14 mouse cellular contexts compared by ENCODE assay signal in genomic region chr5:6179466-6179865, GRCm38 (mm10).
DNase-seq lines count a peak whose midpoint lies in the region.
"Had no signal": no experiment of that assay in that cellular context is flagged by ENCODE, and none has a peak within 500 bp of the region (broad histone marks: within the 10 kb centered on the region; RNA-seq: fewer than 3 reads in every experiment).

No protein-coding gene starts in this region.

- peak; percentile 5 to 28 for DNase-seq in frontal cortex, postnatal 36 days (ENCODE audit: low spot score in 2 of 2)
- no peak for DNase-seq in frontal cortex, postnatal 14 days (ENCODE audit: low spot score in 2 of 2)
- DNase-seq in right cerebral cortex, postnatal 10 days (ENCODE audit: low spot score in 2 of 2): peak; percentile 23 to 35
- no peak for DNase-seq in right cerebral cortex, postnatal 25 days
- DNase-seq in layer of hippocampus, adult 8-10 months (ENCODE audit: low spot score in 2 of 2): peak; percentile 20 to 38
- DNase-seq in heart, adult 9 months (ENCODE audit: low spot score in 2 of 2): no peak
- DNase-seq in thymus, postnatal 10 days (ENCODE audit: low spot score in 2 of 2): no peak
- DNase-seq: adrenal gland, postnatal 36 days; heart, adult 2 months; heart, postnatal 14 days; kidney, adult 9 months; liver, postnatal 0 days; lung, postnatal 36 days; thymus, adult 18-20 months had no signal

Comparison
In these comparisons a context has a peak if more than half of its experiments do, and no peak if none do; other contexts are left out.
1. DNase-seq: peak in frontal cortex, postnatal 36 days (2 of 2), right cerebral cortex, postnatal 10 days (2 of 2) and layer of hippocampus, adult 8-10 months (2 of 2); none in frontal cortex, postnatal 14 days (0 of 2), right cerebral cortex, postnatal 25 days (single experiment), heart, adult 9 months (0 of 2) and thymus, postnatal 10 days (0 of 2).